Mouse (Mus musculus): ENCODE data around the gene Rdh7.
"Not testable (repeated sequence)": the region's sequence is repeated elsewhere in the genome, so short reads cannot be mapped to it uniquely, and the experiment has no call there.

Gene Rdh7

DNA sequence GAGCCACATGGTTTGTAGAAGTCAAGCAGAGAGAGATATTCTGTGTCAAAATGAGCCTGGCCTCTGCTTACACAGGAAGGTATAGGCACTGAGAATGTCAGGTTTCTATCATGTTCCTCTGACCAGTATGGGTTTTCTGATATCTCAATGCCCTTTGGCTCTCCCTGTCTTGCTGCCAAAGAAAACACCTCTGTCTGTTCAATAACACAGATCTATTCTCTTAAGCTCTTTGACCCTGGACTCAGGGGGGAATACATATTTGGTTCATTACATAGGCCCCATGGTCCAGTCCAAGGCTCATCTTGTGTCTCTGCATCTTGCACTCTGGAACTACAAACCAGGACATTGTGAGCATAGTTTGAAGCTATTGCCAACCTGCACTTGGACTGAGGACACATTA is at the start of gene Rdh7:
Gene Rdh7 (minus strand): TSS at position 213 of the 400 bp plus-strand sequence.
- DNase-seq (ENCODE audit: low spot score): no peak

DNA sequence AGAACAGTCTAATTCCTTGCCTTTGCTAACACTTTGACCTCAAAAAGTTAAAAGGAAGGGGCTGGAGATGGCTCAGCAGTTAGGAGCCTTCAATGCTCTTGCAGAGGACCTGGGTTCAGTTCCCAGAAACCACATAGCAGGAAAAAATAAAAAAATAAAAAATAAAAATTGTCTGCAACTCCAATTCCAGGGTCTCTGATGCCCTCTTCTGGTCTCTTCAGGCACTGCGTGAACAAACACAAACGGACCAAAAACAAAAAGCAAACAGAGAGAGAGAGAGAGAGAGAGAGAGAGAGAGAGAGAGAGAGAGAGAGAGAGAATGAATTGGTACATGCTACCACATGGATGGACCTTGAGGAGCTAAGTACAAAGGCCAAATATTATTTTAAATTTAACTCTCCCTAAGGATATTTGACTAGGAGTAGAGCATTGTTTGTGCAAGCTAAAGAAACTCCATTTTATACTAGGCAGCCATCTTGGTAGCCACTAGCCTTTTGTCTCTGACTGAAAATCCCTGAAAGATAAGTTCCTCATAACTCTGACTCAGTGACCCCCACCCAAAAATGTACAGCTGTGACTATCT is 48.9 kb upstream of the Rdh7 start:
- peak; percentile 23 for DNase-seq (ENCODE audit: low spot score)

- DNase-seq (ENCODE audit: low spot score): no peak
These were observed 48.3 kb upstream of the Rdh7 start for GRCm38 (mm10) chr10:127936747-127937409.

DNA sequence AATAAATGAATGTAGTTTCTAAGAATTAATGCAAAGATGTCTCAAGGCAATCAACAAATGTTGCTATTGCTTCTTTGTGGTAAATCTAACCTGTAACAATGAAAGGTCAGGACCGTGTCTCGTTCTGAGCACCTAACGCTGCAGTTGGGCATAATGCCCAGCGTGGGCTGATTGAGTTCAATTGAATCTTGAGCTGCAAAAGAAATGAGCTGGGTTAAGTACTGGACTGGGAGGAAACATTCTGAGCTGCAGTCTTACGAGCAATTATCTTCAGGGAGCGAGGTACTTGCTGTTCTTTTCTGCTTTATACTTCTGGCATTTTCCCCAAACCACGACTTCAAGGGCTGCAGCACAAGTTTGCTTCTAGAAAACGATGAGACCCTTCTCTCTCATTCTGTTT is 47.7 kb upstream of the Rdh7 start:
- no peak for DNase-seq (ENCODE audit: low spot score)

GRCm38 (mm10) chr10:127932290-127932926 is 43.8 kb upstream of the Rdh7 start:
- no peak for DNase-seq (ENCODE audit: low spot score)

DNA sequence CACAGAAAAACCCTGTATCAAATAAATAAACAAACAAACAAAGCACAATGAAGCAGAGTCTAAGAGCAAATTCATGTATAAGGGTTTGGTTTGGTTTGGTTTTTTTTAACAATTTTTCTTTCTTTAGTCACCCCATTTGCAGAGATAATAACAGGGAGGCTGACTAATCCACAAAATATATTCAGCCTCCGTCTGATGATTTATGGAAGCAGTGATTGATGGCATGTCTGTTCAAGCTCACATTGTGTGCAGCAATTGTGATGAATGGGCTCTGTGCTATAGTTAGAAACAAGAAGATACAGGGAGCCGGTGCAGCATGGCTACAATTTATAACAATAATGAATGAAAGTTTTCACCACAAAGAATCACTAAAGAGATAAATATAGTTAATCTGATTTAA is 39.1 kb upstream of the Rdh7 start:
- DNase-seq (ENCODE audit: low spot score): no peak

DNA sequence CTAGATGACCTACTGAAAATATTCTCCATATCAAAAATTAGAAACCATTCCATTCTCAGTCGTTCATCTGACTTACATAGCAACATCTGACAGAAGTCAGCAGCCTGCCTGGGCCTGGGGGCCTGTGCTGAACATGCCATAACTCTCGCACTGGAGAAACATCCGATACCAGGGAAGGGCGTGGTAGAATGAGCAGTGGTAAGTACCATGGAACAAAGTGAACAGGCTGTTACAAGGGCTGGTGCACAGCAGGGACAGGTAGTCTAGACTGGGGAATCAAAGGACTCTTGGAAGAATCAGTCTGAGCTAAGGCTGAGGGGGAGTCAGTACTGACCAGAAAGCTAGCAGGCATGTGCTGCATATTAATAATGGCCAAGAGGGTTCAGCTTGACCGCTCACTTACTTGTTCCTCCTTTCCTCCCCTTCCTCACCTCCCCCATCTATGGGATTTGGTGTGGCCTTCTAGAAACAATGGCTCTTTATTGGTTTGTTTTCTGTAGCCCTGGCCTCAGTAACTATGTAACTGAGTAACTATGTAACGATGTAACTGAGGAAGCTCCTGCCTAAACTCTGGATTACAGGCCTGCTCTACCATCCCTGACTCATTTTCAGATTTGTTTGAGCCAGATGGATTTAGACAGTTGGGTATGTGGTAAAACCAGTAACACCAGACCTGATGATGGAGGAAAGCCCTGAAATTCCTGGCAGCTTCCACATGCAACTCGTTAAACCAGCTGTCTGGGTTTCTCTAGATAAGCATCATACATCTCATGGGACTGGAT is 36.2 kb upstream of the Rdh7 start:
- DNase-seq (ENCODE audit: low spot score): no peak

- no peak for DNase-seq (ENCODE audit: low spot score)
These were observed 34.4 kb upstream of the Rdh7 start for GRCm38 (mm10) chr10:127923024-127923423.

- no peak for DNase-seq (ENCODE audit: low spot score)
These were observed 33.6 kb upstream of the Rdh7 start for GRCm38 (mm10) chr10:127922241-127922640.

DNA sequence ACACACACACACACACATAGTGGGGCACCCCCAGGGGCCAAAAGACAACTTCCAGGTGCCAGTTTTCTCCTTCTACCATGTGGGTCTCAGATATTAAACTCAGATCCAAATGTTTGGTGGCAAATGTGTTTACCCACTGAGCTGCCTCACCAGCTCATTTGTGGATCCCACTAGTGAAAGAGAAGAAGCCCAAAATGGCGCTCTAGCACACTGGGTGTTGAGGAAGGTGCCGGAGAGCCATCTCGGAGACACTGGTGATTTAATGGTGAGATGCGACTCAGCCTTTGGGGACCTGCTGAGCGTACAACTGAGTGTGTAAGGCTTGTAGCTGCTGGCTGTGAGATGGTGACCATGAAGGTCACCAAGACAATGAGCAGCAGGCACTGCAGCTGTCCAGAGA is 29.0 kb upstream of the Rdh7 start:
- DNase-seq (ENCODE audit: low spot score): no peak

DNA sequence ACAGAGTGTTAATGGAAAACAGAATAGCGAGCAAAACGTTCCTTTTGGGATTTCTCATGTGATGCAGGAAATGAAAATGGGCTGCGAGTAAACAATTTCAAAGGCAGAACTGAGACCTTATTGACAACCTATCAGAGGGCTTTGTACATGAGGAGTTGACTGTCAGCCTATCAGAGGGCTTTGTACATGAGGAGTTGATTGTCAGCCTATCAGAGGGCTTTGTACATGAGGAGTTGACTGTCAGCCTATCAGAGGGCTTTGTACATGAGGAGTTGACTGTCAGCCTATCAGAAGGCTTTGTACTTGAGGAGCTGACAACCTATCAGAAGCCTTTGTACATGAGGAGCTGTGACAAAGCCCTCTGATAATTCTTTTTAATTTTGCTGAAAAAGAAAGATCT is 28.6 kb upstream of the Rdh7 start:
- not testable (repeated sequence) for DNase-seq (ENCODE audit: low spot score)

DNA sequence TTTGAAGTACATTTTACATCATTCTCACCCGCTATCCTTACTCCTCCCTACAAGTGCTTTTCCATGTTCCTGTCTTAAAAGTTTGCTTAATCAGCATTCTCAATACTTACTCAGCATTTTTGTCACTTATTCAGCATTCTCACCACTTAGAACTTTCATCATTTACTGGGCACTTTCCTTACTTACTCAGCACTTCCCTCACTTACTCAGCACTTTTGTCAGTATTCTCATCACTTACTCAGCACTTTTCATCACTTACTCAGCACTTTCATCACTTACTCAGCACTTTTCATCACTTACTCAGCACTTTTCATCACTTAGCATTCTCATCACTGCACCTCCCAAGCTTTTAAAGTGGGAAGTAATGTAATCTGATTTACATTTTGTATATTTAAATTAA is 27.0 kb upstream of the Rdh7 start:
- no peak for DNase-seq (ENCODE audit: low spot score)

DNA sequence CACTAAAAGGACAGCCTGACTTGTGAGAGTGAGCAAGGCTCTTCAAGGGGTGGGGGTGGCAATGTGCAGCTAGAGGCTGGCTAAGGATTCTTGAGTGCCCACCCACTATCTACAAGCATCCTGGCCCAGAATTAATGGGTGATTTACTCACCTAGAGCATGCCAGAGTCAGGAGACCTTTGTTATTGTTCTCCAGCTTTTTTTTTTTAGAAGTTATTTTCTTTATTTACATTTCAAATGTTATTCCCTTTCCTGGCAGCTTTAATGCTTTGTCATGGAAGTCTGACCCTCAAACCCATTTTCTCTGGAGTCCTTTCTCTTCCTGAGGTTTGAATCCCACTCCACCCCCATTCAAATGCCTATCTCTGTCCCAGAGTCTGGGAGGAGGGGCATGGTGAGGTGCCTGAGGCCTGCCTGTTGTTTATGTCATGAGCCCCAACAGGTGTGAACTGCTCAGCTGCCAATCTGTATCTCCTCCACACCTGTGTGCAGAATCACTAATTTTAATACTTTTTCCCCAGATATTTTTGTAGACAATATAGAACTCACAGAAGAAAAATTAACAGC is 18.9 kb upstream of the Rdh7 start:
- DNase-seq (ENCODE audit: low spot score): no peak

DNA sequence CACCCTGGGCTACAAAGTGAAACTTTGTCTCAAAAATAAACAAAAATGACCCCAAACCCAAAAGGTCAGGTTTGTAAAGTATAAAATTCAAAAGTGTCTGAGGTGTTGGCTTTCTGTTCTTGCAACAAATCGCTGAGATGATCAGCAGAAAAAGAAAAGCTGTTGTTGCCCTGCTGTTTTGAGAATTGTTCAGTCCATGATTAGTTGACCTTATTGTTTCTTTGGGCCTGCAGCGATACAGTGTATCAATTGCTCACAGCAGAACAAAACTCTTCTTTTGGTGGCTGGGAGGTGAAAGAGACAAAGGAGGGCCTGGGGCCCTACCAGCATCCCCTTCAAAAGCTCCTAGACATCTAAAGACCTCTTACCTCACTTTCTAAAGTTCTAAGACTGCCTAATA is 17.5 kb upstream of the Rdh7 start:
- DNase-seq (ENCODE audit: low spot score): no peak

DNA sequence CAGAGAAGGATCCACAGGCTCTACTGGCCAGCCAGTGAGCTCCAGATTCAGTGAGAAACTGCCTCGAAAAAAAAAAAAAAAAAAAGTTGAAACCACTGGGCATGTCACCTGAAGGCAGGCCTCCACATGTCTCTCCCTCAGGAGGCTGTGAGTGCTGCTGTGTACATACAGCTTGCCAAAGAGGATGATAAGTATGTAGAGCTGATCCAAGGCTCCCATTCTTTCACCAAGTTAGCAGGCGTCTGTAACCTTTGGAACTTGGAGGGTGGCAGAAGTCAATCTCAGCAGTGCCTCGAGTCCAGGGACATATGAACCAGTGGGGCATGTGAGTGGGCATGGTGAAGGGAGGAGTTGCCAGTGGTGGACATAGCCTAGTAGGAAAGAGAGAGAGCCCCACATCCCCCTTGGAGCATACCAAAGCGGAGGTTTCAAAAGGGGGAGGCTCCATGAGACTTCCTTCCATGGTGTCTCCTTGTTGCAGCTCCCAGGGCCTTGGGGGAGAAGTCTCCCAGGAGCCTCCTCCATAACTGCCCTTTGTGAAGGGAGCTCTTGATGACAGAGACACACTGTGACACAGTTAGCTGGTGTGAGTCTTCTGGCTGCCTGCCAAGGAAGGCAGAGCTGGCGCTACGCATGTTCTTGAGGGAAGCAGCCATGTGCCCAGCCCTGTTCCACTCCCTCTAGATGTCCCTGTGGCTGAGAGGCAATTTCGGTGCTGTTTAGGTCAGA is 16.3 kb upstream of the Rdh7 start:
- no peak for DNase-seq (ENCODE audit: low spot score)

DNA sequence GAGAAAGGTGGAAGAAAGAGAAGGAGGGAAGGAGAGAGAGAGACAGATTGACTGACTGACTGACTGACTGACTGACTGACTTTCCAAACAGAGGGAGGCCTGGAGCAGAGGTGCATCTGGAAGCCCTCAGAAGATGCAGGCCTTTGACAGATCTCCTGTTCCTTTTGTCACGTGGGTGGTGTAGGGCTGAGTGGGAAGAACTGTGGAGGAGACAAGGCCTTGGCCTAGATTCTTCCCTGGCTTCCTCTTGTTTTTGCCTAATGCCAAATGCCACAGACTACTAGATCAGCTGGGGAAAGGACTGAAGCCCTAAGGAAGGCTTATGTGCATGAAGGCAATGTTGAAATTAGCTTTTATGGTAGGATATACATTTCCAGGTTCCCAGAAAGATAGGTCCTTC is 14.5 kb upstream of the Rdh7 start:
- DNase-seq (ENCODE audit: low spot score): no peak

- DNase-seq (ENCODE audit: low spot score): no peak
These were observed 13.1 kb upstream of the Rdh7 start for GRCm38 (mm10) chr10:127901751-127902150.

DNA sequence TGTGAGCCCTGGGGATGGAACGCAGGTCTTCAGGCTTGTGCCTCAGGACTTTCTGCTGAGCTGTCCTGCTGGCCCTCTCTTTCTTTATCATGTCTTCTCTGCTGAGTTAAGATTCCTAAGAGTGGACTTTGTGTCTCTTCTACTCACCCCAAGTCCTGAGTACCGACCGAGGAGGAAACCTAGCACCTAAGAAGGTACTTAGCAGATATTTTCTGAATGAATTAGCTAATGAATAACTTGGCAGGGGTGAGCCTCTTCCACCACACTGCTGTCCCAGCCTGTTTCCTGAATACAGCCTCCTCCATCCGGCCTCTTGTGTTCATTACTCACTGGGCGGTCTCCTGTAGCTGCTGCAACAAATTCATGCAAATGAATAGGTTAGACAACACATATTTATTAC is 11.2 kb upstream of the Rdh7 start:
- no peak for DNase-seq (ENCODE audit: low spot score)

- no peak for DNase-seq (ENCODE audit: low spot score)
These were observed 9.6 kb upstream of the Rdh7 start, which contains the start of gene Sdr9c7 for GRCm38 (mm10) chr10:127898218-127898617. Gene Sdr9c7 (plus strand): TSS chr10:127898518.

- DNase-seq (ENCODE audit: low spot score): no peak
These were observed 8.9 kb upstream of the Rdh7 start for GRCm38 (mm10) chr10:127897506-127897905.

DNA sequence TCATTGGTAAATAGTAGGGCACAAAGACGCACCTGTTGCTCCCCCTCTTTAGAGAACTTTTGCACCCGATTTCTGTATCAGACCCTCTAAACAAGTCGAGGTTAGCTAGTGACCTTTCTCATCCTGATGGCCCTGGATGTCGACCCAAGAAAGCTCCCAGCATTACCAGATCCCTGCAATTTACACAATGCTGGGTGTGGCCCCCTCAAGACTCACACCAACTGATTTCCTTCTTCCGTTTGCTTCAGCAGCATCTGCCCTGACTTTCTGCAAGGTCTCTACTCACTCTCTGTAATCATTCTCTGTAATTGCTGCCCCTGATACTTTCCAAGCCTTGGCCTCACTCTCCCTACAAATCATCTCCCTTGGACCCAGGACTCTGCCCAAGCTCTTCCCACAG is 8.1 kb upstream of the Rdh7 start:
- no peak for DNase-seq (ENCODE audit: low spot score)

Measured in T-cell, adult 2 months (primary cell).